ENCODE assay signal across 20 mouse cellular contexts in the genomic region with DNA sequence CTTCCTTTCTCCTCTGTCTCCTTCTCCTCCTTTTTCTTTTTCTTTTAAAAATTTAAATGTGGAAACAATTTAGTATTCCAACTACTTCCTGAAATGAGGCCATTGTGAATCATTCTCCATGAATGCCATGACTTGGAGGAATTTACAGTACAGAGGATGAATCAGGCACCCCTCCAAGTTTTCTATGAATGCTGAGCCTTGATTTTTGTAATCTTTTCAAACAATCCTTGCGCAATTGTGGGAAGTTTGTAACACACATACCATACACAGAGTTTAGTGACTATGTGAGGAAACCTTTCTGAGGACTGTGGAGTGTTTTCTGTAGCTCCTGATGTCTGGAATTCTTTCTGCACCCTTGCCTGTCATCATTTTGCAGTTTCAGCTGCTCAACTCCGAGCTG.
DNase-seq lines count a peak whose midpoint lies in the region; ATAC-seq and TF ChIP-seq lines count a peak whose summit lies in the region.
"Had no signal": no experiment of that assay in that cellular context is flagged by ENCODE, and none has a peak within 500 bp of the region (broad histone marks: within the 10 kb centered on the region; RNA-seq: fewer than 3 reads in every experiment).

No protein-coding gene starts in this region.

- 39% methylated on average over 2 of the region's 2 CpGs for WGBS in heart, postnatal 0 days

- no peak for TF ChIP-seq EP300 in heart, postnatal 0 days (IDR thresholded peaks at IDR 0.05; ENCODE audit: low read depth)

- ATAC-seq in heart, postnatal 0 days (ENCODE audit: insufficient read depth, low read depth) = no peak
- ATAC-seq: intestine, postnatal 0 days had no signal

- H3K79me2 ChIP-seq in myocyte (ENCODE audit: control insufficient read depth, insufficient read depth) = no peaks in the 10 kb centered on the region

- no peak overlapping the region for H3K9ac ChIP-seq in heart, postnatal 0 days (replicated peaks; ENCODE audit: low read depth, low read length)
- H3K9ac ChIP-seq: hindbrain, embryonic 15.5 days; liver, embryonic 14.5 days; stomach, embryonic 15.5 days had no signal

- H3K9me3 ChIP-seq in heart, postnatal 0 days (replicated peaks; ENCODE audit: control insufficient read depth, low read length) = no peaks in the 10 kb centered on the region
- H3K9me3 ChIP-seq: forebrain, embryonic 10.5 days; hindbrain, embryonic 15.5 days; stomach, embryonic 15.5 days had no signal

- intact Hi-C loops in heart, postnatal 25 days (cut with DNase I) = no loop called here

- no peak overlapping the region for H3K4me3 ChIP-seq in heart, postnatal 0 days (ENCODE audit: low read depth, low read length)
- H3K4me3 ChIP-seq in myocyte = no peak overlapping the region
- H3K4me3 ChIP-seq: forebrain, embryonic 10.5 days; hindbrain, embryonic 15.5 days; stomach, embryonic 15.5 days had no signal

- no peak overlapping the region for H3ac ChIP-seq in myocyte (ENCODE audit: control insufficient read depth, insufficient read length)

- no peak for TF ChIP-seq POLR2A in myocyte (IDR thresholded peaks at IDR 0.05; ENCODE audit: insufficient read length, low read depth)

- peak; percentile 6 for DNase-seq in heart, postnatal 0 days (ENCODE audit: low spot score)
- DNase-seq in heart, postnatal 25 days (ENCODE audit: low spot score) = no peak
- peak; percentile 12 for DNase-seq in right cerebral cortex, adult 18-20 months
- no peak for DNase-seq in right cerebral cortex, postnatal 10 days (ENCODE audit: low spot score in 2 of 2)
- peak; percentile 79 for DNase-seq in adipocyte (ENCODE audit: low spot score)
- no peak for DNase-seq in gastrocnemius, postnatal 25 days
- DNase-seq in testis, postnatal 14 days (ENCODE audit: low spot score) = no peak
- DNase-seq: cerebellum, postnatal 10 days; heart, adult 18-20 months; heart, postnatal 14 days; kidney, postnatal 14 days; spleen, adult 18-20 months; thymus, postnatal 4 days had no signal

- no peak overlapping the region for H3K4me2 ChIP-seq in heart, postnatal 0 days (ENCODE audit: low read depth, low read length)
- peak overlapping the region; percentile 58 for H3K4me2 ChIP-seq in myocyte (ENCODE audit: low read depth)
- H3K4me2 ChIP-seq: hindbrain, embryonic 15.5 days; stomach, embryonic 15.5 days had no signal

- H3K27ac ChIP-seq in heart, postnatal 0 days (ENCODE audit: low read depth) = no peak overlapping the region
- H3K27ac ChIP-seq: forebrain, embryonic 10.5 days; hindbrain, embryonic 15.5 days; liver, embryonic 14.5 days; stomach, embryonic 15.5 days had no signal

- no peaks in the 10 kb centered on the region for H3K36me3 ChIP-seq in heart, postnatal 0 days (replicated peaks; ENCODE audit: control insufficient read depth, insufficient read depth, low read length)
- H3K36me3 ChIP-seq in myocyte (ENCODE audit: control insufficient read depth, insufficient read depth) = no peaks in the 10 kb centered on the region
- H3K36me3 ChIP-seq: forebrain, embryonic 10.5 days; hindbrain, embryonic 15.5 days; stomach, embryonic 15.5 days had no signal

- no peaks in the 10 kb centered on the region for H3K27me3 ChIP-seq in heart, postnatal 0 days (ENCODE audit: control insufficient read depth, insufficient read depth, low read length)
- no peaks in the 10 kb centered on the region for H3K27me3 ChIP-seq in myocyte (ENCODE audit: control insufficient read depth, insufficient read depth, insufficient read length)
- H3K27me3 ChIP-seq: CH12.LX; hindbrain, embryonic 15.5 days; stomach, embryonic 15.5 days had no signal

- no peak for TF ChIP-seq CTCF in heart, postnatal 0 days (IDR thresholded peaks at IDR 0.05; ENCODE audit: low read depth)

- no peaks in the 10 kb centered on the region for H3K4me1 ChIP-seq in heart, postnatal 0 days (ENCODE audit: control insufficient read depth, insufficient read depth)
- H3K4me1 ChIP-seq: forebrain, embryonic 10.5 days; hindbrain, embryonic 15.5 days; stomach, embryonic 15.5 days had no signal

TF ChIP-seq in myocyte, 11 proteins besides CTCF, POLR2A, EP300 and RAD21:
- TF ChIP-seq E2F4 (IDR thresholded peaks at IDR 0.05; ENCODE audit: insufficient read depth) (no peak), TCF3 (IDR thresholded peaks at IDR 0.05; ENCODE audit: insufficient read length, low read depth) (no peak), CEBPB (IDR thresholded peaks at IDR 0.05; ENCODE audit: insufficient read depth, poor library complexity, severe bottlenecking) (peak; percentile 97)

Comparison
In these comparisons a context has a peak if more than half of its experiments do, and no peak if none do; other contexts are left out.
1. DNase-seq: peak in heart, postnatal 0 days (single experiment), right cerebral cortex, adult 18-20 months (single experiment) and adipocyte (single experiment); none in heart, postnatal 25 days (single experiment), right cerebral cortex, postnatal 10 days (0 of 2), gastrocnemius, postnatal 25 days (single experiment) and testis, postnatal 14 days (single experiment).